Mouse (Mus musculus): ENCODE results near the gene Tmem139.

DNA sequence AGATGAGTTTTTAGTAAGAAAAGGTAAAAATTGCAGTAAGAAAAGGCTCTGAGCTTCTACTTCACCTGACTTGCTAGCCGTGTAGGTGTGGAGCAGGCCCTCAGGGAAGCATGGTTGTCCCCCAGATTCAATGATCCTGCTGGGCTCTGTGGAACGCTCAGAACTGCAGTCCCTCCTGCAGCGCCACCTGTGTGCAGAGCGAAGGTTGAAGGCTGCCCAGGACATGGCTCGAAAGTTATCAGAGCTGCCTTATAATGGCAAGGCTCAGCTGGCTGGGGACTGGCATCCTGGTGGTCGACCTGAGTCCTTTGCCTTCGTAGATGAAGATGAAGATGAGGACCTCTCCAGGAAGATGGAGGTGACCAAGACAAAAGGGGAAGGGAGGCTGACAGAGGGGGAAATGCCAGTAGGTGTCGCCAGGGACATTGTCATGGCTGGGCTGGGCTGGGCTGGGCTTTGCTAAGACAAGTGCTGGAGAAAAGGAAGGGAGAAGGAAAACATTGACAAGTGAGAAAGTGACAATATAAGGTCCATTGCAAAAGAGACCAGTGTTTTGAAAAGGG lies 48.1 kb downstream of the Tmem139 start:
- TF ChIP-seq POLR2A (IDR thresholded peaks at IDR 0.05; ENCODE audit: low read depth, low read length) (no peak), CTCF (conservative IDR thresholded peaks at IDR 0.05; ENCODE audit: insufficient read depth, insufficient read length, low read depth, low read length) (peak; percentile 30; the same call in 1 of the 2 replicates)
